Mouse (Mus musculus): Measurements from ENCODE around the gene Nmt1. TPM values are rescaled to one million over a fixed set of nuclear protein-coding genes. Genes with fewer than 3 reads are reported as not detected.
A peak's percentile ranks its signal among the peaks of the same experiment; 100 is the strongest.

The Nmt1 gene
- total and polyA plus RNA-seq, 3 experiments: 37.1 to 67.2 (median 60.5) TPM

GRCm38 (mm10) chr11:103103621-103104020 is 75.6 kb downstream of the Nmt1 start:
- Histone ChIP-seq H3K36me3 (ENCODE audit: control insufficient read depth, insufficient read depth, low read length) (no peaks in the 10 kb centered on the region), H3K4me1 (ENCODE audit: control insufficient read depth, insufficient read depth, low read length) (peaks cover 9% of the 10 kb centered on the region), H3K4me3 (peak overlapping the region; percentile 68), H3K27ac (peak overlapping the region; percentile 88; the same call in 1 of the 2 replicates), H3K27me3 (ENCODE audit: control insufficient read depth, insufficient read depth, low read length) (no peaks in the 10 kb centered on the region), H3K9ac (ENCODE audit: low read depth, low read length) (peak overlapping the region; percentile 70), H3K79me2 (replicated peaks; ENCODE audit: control insufficient read depth, insufficient read depth, low read length) (no peaks in the 10 kb centered on the region)
- 69% methylated on average over 8 of the region's 8 CpGs for WGBS
- intact Hi-C loops (cut with DNase I): loop anchor here (1.0 kb wide), 1 partner anchor 56 kb away; no protein-coding TSS in a partner anchor
- TF ChIP-seq CTCF (IDR thresholded peaks at IDR 0.05) (no peak), EP300 (IDR thresholded peaks at IDR 0.05; ENCODE audit: insufficient read depth, low read depth, low read length) (no peak), POLR2A (IDR thresholded peaks at IDR 0.05; ENCODE audit: insufficient read depth, low read depth, low read length) (no peak)
- DNase-seq: peak in 1 of 2 experiments; percentile 31

GRCm38 (mm10) chr11:103104469-103104868 is 76.5 kb downstream of the Nmt1 start:
- Histone ChIP-seq H3K27ac (no peak overlapping the region), H3K79me2 (replicated peaks; ENCODE audit: control insufficient read depth, insufficient read depth, low read length) (no peaks in the 10 kb centered on the region), H3K36me3 (ENCODE audit: control insufficient read depth, insufficient read depth, low read length) (no peaks in the 10 kb centered on the region), H3K9ac (ENCODE audit: low read depth, low read length) (no peak overlapping the region), H3K4me3 (no peak overlapping the region), H3K27me3 (ENCODE audit: control insufficient read depth, insufficient read depth, low read length) (no peaks in the 10 kb centered on the region), H3K4me1 (ENCODE audit: control insufficient read depth, insufficient read depth, low read length) (peaks cover 7% of the 10 kb centered on the region)
- 81% methylated on average over 7 of the region's 7 CpGs for WGBS
- TF ChIP-seq EP300 (IDR thresholded peaks at IDR 0.05; ENCODE audit: insufficient read depth, low read depth, low read length) (no peak), CTCF (IDR thresholded peaks at IDR 0.05) (no peak), POLR2A (IDR thresholded peaks at IDR 0.05; ENCODE audit: insufficient read depth, low read depth, low read length) (no peak)
- intact Hi-C loops (cut with DNase I): no loop called here
- peak in 1 of 2 experiments; percentile 16 for DNase-seq

- DNase-seq: peak in 1 of 2 experiments; percentile 26
- H3K79me2 ChIP-seq (replicated peaks; ENCODE audit: control insufficient read depth, insufficient read depth, low read length): no peaks in the 10 kb centered on the region
- H3K36me3 ChIP-seq (ENCODE audit: control insufficient read depth, insufficient read depth, low read length): no peaks in the 10 kb centered on the region
- 58% methylated on average over 14 of the region's 14 CpGs for WGBS
- no peak overlapping the region for H3K9ac ChIP-seq (ENCODE audit: low read depth, low read length)
- no peak for TF ChIP-seq CTCF (IDR thresholded peaks at IDR 0.05)
- no peak for TF ChIP-seq EP300 (IDR thresholded peaks at IDR 0.05; ENCODE audit: insufficient read depth, low read depth, low read length)
- no peak for TF ChIP-seq POLR2A (IDR thresholded peaks at IDR 0.05; ENCODE audit: insufficient read depth, low read depth, low read length)
- H3K4me3 ChIP-seq: no peak overlapping the region
- H3K27me3 ChIP-seq (ENCODE audit: control insufficient read depth, insufficient read depth, low read length): no peaks in the 10 kb centered on the region
- intact Hi-C loops (cut with DNase I): no loop called here
- peaks cover 7% of the 10 kb centered on the region for H3K4me1 ChIP-seq (ENCODE audit: control insufficient read depth, insufficient read depth, low read length)
- no peak overlapping the region for H3K27ac ChIP-seq
These were observed 77.3 kb downstream of the Nmt1 start for GRCm38 (mm10) chr11:103105180-103105725.

- H3K36me3 ChIP-seq (ENCODE audit: control insufficient read depth, insufficient read depth, low read length): no peaks in the 10 kb centered on the region
- H3K27ac ChIP-seq: no peak overlapping the region
- WGBS: 85% methylated on average over 6 of the region's 6 CpGs
- peaks cover 5% of the 10 kb centered on the region for H3K4me1 ChIP-seq (ENCODE audit: control insufficient read depth, insufficient read depth, low read length)
- no peak overlapping the region for H3K4me3 ChIP-seq
- no peaks in the 10 kb centered on the region for H3K27me3 ChIP-seq (ENCODE audit: control insufficient read depth, insufficient read depth, low read length)
- H3K9ac ChIP-seq (ENCODE audit: low read depth, low read length): no peak overlapping the region
- intact Hi-C loops (cut with DNase I): no loop called here
- no peaks in the 10 kb centered on the region for H3K79me2 ChIP-seq (replicated peaks; ENCODE audit: control insufficient read depth, insufficient read depth, low read length)
- no peak for DNase-seq
- TF ChIP-seq CTCF (IDR thresholded peaks at IDR 0.05): no peak
- no peak for TF ChIP-seq POLR2A (IDR thresholded peaks at IDR 0.05; ENCODE audit: insufficient read depth, low read depth, low read length)
- TF ChIP-seq EP300 (IDR thresholded peaks at IDR 0.05; ENCODE audit: insufficient read depth, low read depth, low read length): no peak
These were observed 77.8 kb downstream of the Nmt1 start for GRCm38 (mm10) chr11:103105810-103106209.

GRCm38 (mm10) chr11:103106386-103106785 is 78.4 kb downstream of the Nmt1 start:
- H3K4me1 ChIP-seq (ENCODE audit: control insufficient read depth, insufficient read depth, low read length): peaks cover 4% of the 10 kb centered on the region
- TF ChIP-seq CTCF (IDR thresholded peaks at IDR 0.05) (no peak), EP300 (IDR thresholded peaks at IDR 0.05; ENCODE audit: insufficient read depth, low read depth, low read length) (no peak), POLR2A (IDR thresholded peaks at IDR 0.05; ENCODE audit: insufficient read depth, low read depth, low read length) (no peak)
- no peak overlapping the region for H3K27ac ChIP-seq
- H3K27me3 ChIP-seq (ENCODE audit: control insufficient read depth, insufficient read depth, low read length): no peaks in the 10 kb centered on the region
- no peaks in the 10 kb centered on the region for H3K36me3 ChIP-seq (ENCODE audit: control insufficient read depth, insufficient read depth, low read length)
- DNase-seq: no peak
- no peak overlapping the region for H3K9ac ChIP-seq (ENCODE audit: low read depth, low read length)
- H3K4me3 ChIP-seq: no peak overlapping the region
- WGBS: 84% methylated on average over 4 of the region's 4 CpGs
- intact Hi-C loops (cut with DNase I): no loop called here
- H3K79me2 ChIP-seq (replicated peaks; ENCODE audit: control insufficient read depth, insufficient read depth, low read length): no peaks in the 10 kb centered on the region

- intact Hi-C loops (cut with DNase I): no loop called here
- Histone ChIP-seq H3K4me1 (ENCODE audit: control insufficient read depth, insufficient read depth, low read length) (peaks cover 5% of the 10 kb centered on the region), H3K9ac (ENCODE audit: low read depth, low read length) (no peak overlapping the region), H3K27me3 (ENCODE audit: control insufficient read depth, insufficient read depth, low read length) (no peaks in the 10 kb centered on the region), H3K27ac (peak overlapping the region; percentile 81), H3K79me2 (replicated peaks; ENCODE audit: control insufficient read depth, insufficient read depth, low read length) (no peaks in the 10 kb centered on the region), H3K36me3 (ENCODE audit: control insufficient read depth, insufficient read depth, low read length) (no peaks in the 10 kb centered on the region), H3K4me3 (peak overlapping the region; percentile 49)
- DNase-seq: peak in 1 of 2 experiments; percentile 39
- TF ChIP-seq CTCF (IDR thresholded peaks at IDR 0.05): no peak
- TF ChIP-seq POLR2A (IDR thresholded peaks at IDR 0.05; ENCODE audit: insufficient read depth, low read depth, low read length): no peak
- no peak for TF ChIP-seq EP300 (IDR thresholded peaks at IDR 0.05; ENCODE audit: insufficient read depth, low read depth, low read length)
- WGBS: 39% methylated on average over 10 of the region's 10 CpGs
These were observed 83.3 kb downstream of the Nmt1 start for GRCm38 (mm10) chr11:103111301-103111700.
